Mouse (Mus musculus) frontal cortex, postnatal 10 days (tissue): ENCODE results near the gene Olfr986.
"Not testable (repeated sequence)": the region's sequence is repeated elsewhere in the genome, so short reads cannot be mapped to it uniquely, and the experiment has no call there.

Source experiments
- DNase-seq, 2 experiments: peaks; one replicate each; pipeline ENCODE4 v3.0.0; 2022; ENCODE audit warnings: low spot score in 2 of 2, mixed read lengths in 1 of 2

The Olfr986 gene

GRCm38 (mm10) chr9:40180620-40181019, at the start of gene Olfr986:
TSS of gene Olfr986 (plus strand) at chr9:40180920.
- DNase-seq: no peak

- DNase-seq: no peak
Observed at GRCm38 (mm10) chr9:40136987-40137688, 43.6 kb upstream of the Olfr986 start.

GRCm38 (mm10) chr9:40139484-40139883, 41.2 kb upstream of the Olfr986 start:
- DNase-seq: no peak

GRCm38 (mm10) chr9:40141544-40141943, 39.2 kb upstream of the Olfr986 start:
- no peak for DNase-seq

- DNase-seq: no peak
Observed at GRCm38 (mm10) chr9:40155118-40155644, 25.5 kb upstream of the Olfr986 start.

- DNase-seq: no peak
Observed at GRCm38 (mm10) chr9:40166446-40166845, 14.3 kb upstream of the Olfr986 start.

GRCm38 (mm10) chr9:40177017-40177416, 3.7 kb upstream of the Olfr986 start:
- DNase-seq: no peak

GRCm38 (mm10) chr9:40185166-40185565, 4.4 kb downstream of the Olfr986 start:
- DNase-seq: not testable (repeated sequence)

GRCm38 (mm10) chr9:40191086-40191876, 10.6 kb downstream of the Olfr986 start:
- no peak for DNase-seq

GRCm38 (mm10) chr9:40192098-40193038, 11.6 kb downstream of the Olfr986 start, which contains the start of gene Zfp202:
TSS of gene Zfp202 (plus strand) at chr9:40192316.
- DNase-seq: peak; percentile 84 to 88

GRCm38 (mm10) chr9:40195981-40196380, 15.3 kb downstream of the Olfr986 start:
- no peak for DNase-seq

- DNase-seq: no peak
Observed at GRCm38 (mm10) chr9:40206546-40206950, 25.8 kb downstream of the Olfr986 start.

GRCm38 (mm10) chr9:40210744-40211143, 30.0 kb downstream of the Olfr986 start:
- no peak for DNase-seq

- DNase-seq: no peak
Observed at GRCm38 (mm10) chr9:40214058-40214457, 33.3 kb downstream of the Olfr986 start.

GRCm38 (mm10) chr9:40216651-40217050, 35.9 kb downstream of the Olfr986 start:
- no peak for DNase-seq

- no peak for DNase-seq
Observed at GRCm38 (mm10) chr9:40224289-40224688, 43.6 kb downstream of the Olfr986 start.

GRCm38 (mm10) chr9:40227874-40228789, 47.4 kb downstream of the Olfr986 start:
- DNase-seq: no peak

GRCm38 (mm10) chr9:40228804-40229331, 48.1 kb downstream of the Olfr986 start:
- DNase-seq: no peak

- no peak for DNase-seq
Observed at GRCm38 (mm10) chr9:40229479-40229878, 48.8 kb downstream of the Olfr986 start.

GRCm38 (mm10) chr9:40231019-40231418, 50.3 kb downstream of the Olfr986 start:
- DNase-seq: no peak
